ENCODE assay signal across 10 mouse cellular contexts in the genomic region with DNA sequence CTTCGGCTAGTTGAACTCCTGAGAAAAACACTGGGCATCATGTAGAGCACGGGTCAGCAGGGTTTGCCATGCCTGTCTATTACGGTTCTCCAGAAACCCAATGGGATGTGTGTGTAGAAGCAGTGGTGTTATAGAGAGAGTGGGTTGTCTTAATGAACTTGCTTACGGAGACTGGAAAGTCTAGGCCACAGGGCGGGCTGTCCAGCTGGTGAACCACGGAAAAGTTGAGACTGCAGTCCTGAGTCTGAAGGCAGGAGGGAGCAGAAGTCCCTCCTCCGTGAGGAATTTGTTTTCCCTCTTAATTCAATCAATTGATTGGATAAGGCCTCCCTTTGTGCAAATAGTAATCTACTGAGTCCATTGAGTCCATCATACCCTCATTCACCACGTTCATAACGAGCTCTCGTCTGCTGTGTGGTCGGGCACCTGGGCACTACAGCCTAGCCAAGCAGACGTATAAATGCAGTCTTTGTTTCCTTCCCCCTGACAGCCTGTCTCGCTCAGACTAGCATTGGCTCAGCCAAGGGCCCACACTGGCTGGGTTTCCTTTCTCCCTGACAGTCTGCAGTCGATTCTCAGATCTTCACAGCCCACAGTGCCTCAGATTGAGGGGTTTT.
A peak's percentile ranks its signal among the peaks of the same experiment; 100 is the strongest.
DNase-seq lines count a peak whose midpoint lies in the region; ATAC-seq and TF ChIP-seq lines count a peak whose summit lies in the region.
"Had no signal": no experiment of that assay in that cellular context is flagged by ENCODE, and none has a peak within 500 bp of the region (broad histone marks: within the 10 kb centered on the region; RNA-seq: fewer than 3 reads in every experiment).

No protein-coding gene starts in this region.

- H3K4me3 ChIP-seq in forebrain, embryonic 11.5 days (ENCODE audit: low read depth, low read length) = no peak overlapping the region
- H3K4me3 ChIP-seq in intestine, embryonic 14.5 days (ENCODE audit: low read depth, low read length) = no peak overlapping the region
- H3K4me3 ChIP-seq in midbrain, postnatal 0 days (ENCODE audit: low read depth, low read length) = no peak overlapping the region
- H3K4me3 ChIP-seq: liver, embryonic 13.5 days had no signal

- no peaks in the 10 kb centered on the region for H3K9me3 ChIP-seq in forebrain, embryonic 11.5 days (ENCODE audit: control insufficient read depth, low read length)
- no peaks in the 10 kb centered on the region for H3K9me3 ChIP-seq in intestine, embryonic 14.5 days (ENCODE audit: control insufficient read depth, low read length)
- H3K9me3 ChIP-seq in midbrain, postnatal 0 days (ENCODE audit: low read length) = no peaks in the 10 kb centered on the region
- H3K9me3 ChIP-seq: liver, embryonic 13.5 days had no signal

- no peak for TF ChIP-seq CTCF in midbrain, postnatal 0 days (IDR thresholded peaks at IDR 0.05)

- ATAC-seq in forebrain, embryonic 11.5 days (replicated peaks; ENCODE audit: low FRiP score) = peak; percentile 72
- ATAC-seq in intestine, embryonic 14.5 days (replicated peaks; ENCODE audit: low FRiP score, low TSS enrichment, low read depth) = peak; percentile 60
- ATAC-seq in midbrain, postnatal 0 days (ENCODE audit: low FRiP score) = no peak

- peak; percentile 28 for DNase-seq in embryo, embryonic 10.5 days (ENCODE audit: low spot score)
- no peak for DNase-seq in embryo, embryonic 9.5 days (ENCODE audit: extremely low spot score)
- DNase-seq in forebrain, embryonic 11.5 days (ENCODE audit: low spot score) = peak; percentile 54
- DNase-seq in intestine, embryonic 14.5 days (ENCODE audit: low spot score) = no peak
- DNase-seq in midbrain, postnatal 0 days (ENCODE audit: low spot score) = peak; percentile 67
- no peak for DNase-seq in kidney, postnatal 10 days
- DNase-seq in cerebellum, postnatal 25 days = no peak
- DNase-seq in urinary bladder, postnatal 25 days (ENCODE audit: low spot score) = no peak
- DNase-seq: kidney, postnatal 14 days; liver, embryonic 13.5 days had no signal

- WGBS in forebrain, embryonic 11.5 days = 37% methylated on average over 14 of the region's 14 CpGs
- 63% methylated on average over 14 of the region's 14 CpGs for WGBS in intestine, embryonic 14.5 days
- 49% methylated on average over 14 of the region's 14 CpGs for WGBS in midbrain, postnatal 0 days

- peaks cover 4% of the 10 kb centered on the region; the same call in 1 of the 2 replicates for H3K4me1 ChIP-seq in forebrain, embryonic 11.5 days (replicated peaks; ENCODE audit: control insufficient read depth, insufficient read depth, low read length)
- H3K4me1 ChIP-seq in intestine, embryonic 14.5 days (replicated peaks; ENCODE audit: control insufficient read depth, insufficient read depth, low read length) = no peaks in the 10 kb centered on the region
- no peaks in the 10 kb centered on the region; the same call in 1 of the 2 replicates for H3K4me1 ChIP-seq in midbrain, postnatal 0 days (ENCODE audit: insufficient read depth, low read length)
- H3K4me1 ChIP-seq: liver, embryonic 13.5 days had no signal

- H3K4me2 ChIP-seq in forebrain, embryonic 11.5 days (ENCODE audit: low read depth, low read length, severe bottlenecking) = no peak overlapping the region
- no peak overlapping the region for H3K4me2 ChIP-seq in intestine, embryonic 14.5 days (ENCODE audit: low read length)
- H3K4me2 ChIP-seq in midbrain, postnatal 0 days (ENCODE audit: low read depth, low read length, poor library complexity, severe bottlenecking) = no peak overlapping the region
- H3K4me2 ChIP-seq: liver, embryonic 13.5 days had no signal

- no peak overlapping the region for H3K27ac ChIP-seq in forebrain, embryonic 11.5 days (ENCODE audit: low read depth, low read length)
- H3K27ac ChIP-seq in intestine, embryonic 14.5 days (ENCODE audit: low read depth) = no peak overlapping the region
- 0 out of 2 replicates have a peak overlapping the region, but pooled peaks have one; percentile 18 for H3K27ac ChIP-seq in midbrain, postnatal 0 days (ENCODE audit: low read depth, low read length)
- H3K27ac ChIP-seq: liver, embryonic 13.5 days had no signal

- H3K9ac ChIP-seq in forebrain, embryonic 11.5 days (ENCODE audit: low read length) = no peak overlapping the region
- no peak overlapping the region for H3K9ac ChIP-seq in intestine, embryonic 14.5 days (ENCODE audit: low read length)
- H3K9ac ChIP-seq in midbrain, postnatal 0 days (replicated peaks; ENCODE audit: low read length, poor library complexity, severe bottlenecking) = no peak overlapping the region
- H3K9ac ChIP-seq: liver, embryonic 13.5 days had no signal

- peaks cover 3% of the 10 kb centered on the region; the same call in 1 of the 2 replicates for H3K27me3 ChIP-seq in forebrain, embryonic 11.5 days (ENCODE audit: control insufficient read depth, insufficient read depth, low read length)
- H3K27me3 ChIP-seq in intestine, embryonic 14.5 days (replicated peaks; ENCODE audit: control insufficient read depth, insufficient read depth, low read length) = no peaks in the 10 kb centered on the region
- no peaks in the 10 kb centered on the region for H3K27me3 ChIP-seq in midbrain, postnatal 0 days (ENCODE audit: insufficient read depth, low read length)
- H3K27me3 ChIP-seq: liver, embryonic 13.5 days had no signal

- H3K36me3 ChIP-seq in forebrain, embryonic 11.5 days (ENCODE audit: control insufficient read depth, insufficient read depth, low read length) = no peaks in the 10 kb centered on the region
- no peaks in the 10 kb centered on the region for H3K36me3 ChIP-seq in intestine, embryonic 14.5 days (ENCODE audit: control insufficient read depth, insufficient read depth, low read length)
- peaks cover 3% of the 10 kb centered on the region; the same call in 1 of the 2 replicates for H3K36me3 ChIP-seq in midbrain, postnatal 0 days (ENCODE audit: insufficient read depth, low read length)
- H3K36me3 ChIP-seq: liver, embryonic 13.5 days had no signal

Comparison
In these comparisons a context has a peak if more than half of its experiments do, and no peak if none do; other contexts are left out.
1. DNase-seq: peak in embryo, embryonic 10.5 days (single experiment), forebrain, embryonic 11.5 days (single experiment) and midbrain, postnatal 0 days (single experiment); none in embryo, embryonic 9.5 days (single experiment), intestine, embryonic 14.5 days (single experiment), kidney, postnatal 10 days (single experiment), cerebellum, postnatal 25 days (0 of 2) and urinary bladder, postnatal 25 days (single experiment).